Mouse (Mus musculus) adrenal gland, postnatal 25 days (tissue): ENCODE measurements around the gene Fhl1. TPM values are rescaled to one million over a fixed set of nuclear protein-coding genes. Genes with fewer than 3 reads are reported as not detected.

Experiments
- DNase-seq: peaks from one replicate; pipeline ENCODE4 v3.0.0; 2021; ENCODE audit warnings: mixed read lengths
- long read RNA-seq: library from polyadenylated mRNA; stranded (forward); transcript quantifications from one replicate; pipeline ENCODE4 v2.0.0, GENCODE M21; 2021
- total RNA-seq: library from RNA; stranded (reverse); gene quantifications from 2 replicates; pipeline ENCODE4 v1.2.3, GENCODE M21; 2021

Fhl1 gene
- total RNA-seq = 27.7 and 30.6 TPM in 2 replicates
- long read RNA-seq, partial matches to known transcripts = 2 of 8 reads
- long read RNA-seq, other reads (novel, unspliced or antisense) = 4 of 8 reads

- peak; percentile 55 for DNase-seq
These were observed at the start of gene Fhl1 for GRCm38 (mm10) chrX:56731306-56732201. Gene Fhl1 (plus strand): TSS chrX:56731787.

- DNase-seq = no peak
These were observed 49.3 kb upstream of the Fhl1 start for GRCm38 (mm10) chrX:56682156-56682720.

GRCm38 (mm10) chrX:56683521-56683920 lies 48.1 kb upstream of the Fhl1 start:
- no peak for DNase-seq

GRCm38 (mm10) chrX:56692554-56692953 lies 39.0 kb upstream of the Fhl1 start:
- no peak for DNase-seq

- no peak for DNase-seq
These were observed 37.0 kb upstream of the Fhl1 start for GRCm38 (mm10) chrX:56694539-56694938.

- no peak for DNase-seq
These were observed 34.3 kb upstream of the Fhl1 start for GRCm38 (mm10) chrX:56697199-56697780.

GRCm38 (mm10) chrX:56697886-56698285 lies 33.7 kb upstream of the Fhl1 start:
- no peak for DNase-seq

- no peak for DNase-seq
These were observed 30.3 kb upstream of the Fhl1 start for GRCm38 (mm10) chrX:56701261-56701660.

- DNase-seq = no peak
These were observed 27.5 kb upstream of the Fhl1 start for GRCm38 (mm10) chrX:56703965-56704562.

- no peak for DNase-seq
These were observed 22.8 kb upstream of the Fhl1 start for GRCm38 (mm10) chrX:56708592-56709370.

- DNase-seq = no peak
These were observed 21.1 kb upstream of the Fhl1 start for GRCm38 (mm10) chrX:56710522-56710921.

GRCm38 (mm10) chrX:56712666-56713065 lies 18.9 kb upstream of the Fhl1 start:
- DNase-seq = no peak

GRCm38 (mm10) chrX:56722559-56722958 lies 9.0 kb upstream of the Fhl1 start:
- DNase-seq = no peak

GRCm38 (mm10) chrX:56728507-56728906 lies 3.1 kb upstream of the Fhl1 start:
- no peak for DNase-seq

GRCm38 (mm10) chrX:56730828-56731305 lies 720 bp upstream of the Fhl1 start:
- DNase-seq = no peak

- DNase-seq = no peak
These were observed 814 bp downstream of the Fhl1 start for GRCm38 (mm10) chrX:56732401-56732800.

GRCm38 (mm10) chrX:56734436-56734835 lies 2.8 kb downstream of the Fhl1 start:
- DNase-seq = no peak

- no peak for DNase-seq
These were observed 4.6 kb downstream of the Fhl1 start for GRCm38 (mm10) chrX:56736226-56736625.

- no peak for DNase-seq
These were observed 6.4 kb downstream of the Fhl1 start for GRCm38 (mm10) chrX:56737848-56738554.

GRCm38 (mm10) chrX:56741428-56741827 lies 9.8 kb downstream of the Fhl1 start:
- no peak for DNase-seq

- DNase-seq = no peak
These were observed 19.9 kb downstream of the Fhl1 start for GRCm38 (mm10) chrX:56751536-56751935.
